Mouse (Mus musculus): ENCODE results near the gene Gjb5. TPM values are rescaled to one million over a fixed set of nuclear protein-coding genes. Genes with fewer than 3 reads are reported as not detected.

The Gjb5 gene
- 0.37 TPM for polyA plus RNA-seq (2012; fragmentation: generic; extraction: Trizol)
- long read RNA-seq, experiment 1, partial matches to known transcripts = 0 of 1 reads
- long read RNA-seq, experiment 1, other reads (novel, unspliced or antisense) = 1 of 1 reads
- long read RNA-seq, experiment 2, partial matches to known transcripts = 0 of 3 reads
- long read RNA-seq, experiment 2, other reads (novel, unspliced or antisense) = 0 of 3 reads

- no peaks in the 10 kb centered on the region for H3K79me2 ChIP-seq (ENCODE audit: control insufficient read depth, insufficient read depth)
- H3ac ChIP-seq (ENCODE audit: control insufficient read depth, insufficient read length, low read depth) = no peak within 1 kb of the TSS
- H3K79me3 ChIP-seq (ENCODE audit: low read depth) = no peaks in the 10 kb centered on the region
- no peak for TF ChIP-seq MAX (IDR thresholded peaks at IDR 0.05)
- no peak for TF ChIP-seq MYOG (IDR thresholded peaks at IDR 0.05; ENCODE audit: control insufficient read depth, extremely low read depth, insufficient read length)
- TF ChIP-seq CTCF (IDR thresholded peaks at IDR 0.05; ENCODE audit: control insufficient read depth, insufficient read depth, insufficient read length) = no peak
- TF ChIP-seq CEBPB (IDR thresholded peaks at IDR 0.05; ENCODE audit: low read depth) = no peak
- no peak for TF ChIP-seq MYOD1 (IDR thresholded peaks at IDR 0.05; ENCODE audit: control insufficient read depth, insufficient read length, low read depth)
- no peak for TF ChIP-seq FOSL1 (IDR thresholded peaks at IDR 0.05; ENCODE audit: insufficient read depth, low read length, poor library complexity, severe bottlenecking)
- TF ChIP-seq USF1 (IDR thresholded peaks at IDR 0.05; ENCODE audit: low read depth) = no peak
- H3K27me3 ChIP-seq (ENCODE audit: control insufficient read depth, insufficient read depth, insufficient read length) = no peaks in the 10 kb centered on the region
- no peak within 1 kb of the TSS for H3K4me3 ChIP-seq (ENCODE audit: insufficient read depth, poor library complexity, severe bottlenecking)
- H3K36me3 ChIP-seq (ENCODE audit: control insufficient read depth, insufficient read depth) = no peaks in the 10 kb centered on the region
Measured at GRCm38 (mm10) chr4:127358018-127358417, at the start of gene Gjb5. Gene Gjb5, minus strand, starts transcription at chr4:127358181.

DNA sequence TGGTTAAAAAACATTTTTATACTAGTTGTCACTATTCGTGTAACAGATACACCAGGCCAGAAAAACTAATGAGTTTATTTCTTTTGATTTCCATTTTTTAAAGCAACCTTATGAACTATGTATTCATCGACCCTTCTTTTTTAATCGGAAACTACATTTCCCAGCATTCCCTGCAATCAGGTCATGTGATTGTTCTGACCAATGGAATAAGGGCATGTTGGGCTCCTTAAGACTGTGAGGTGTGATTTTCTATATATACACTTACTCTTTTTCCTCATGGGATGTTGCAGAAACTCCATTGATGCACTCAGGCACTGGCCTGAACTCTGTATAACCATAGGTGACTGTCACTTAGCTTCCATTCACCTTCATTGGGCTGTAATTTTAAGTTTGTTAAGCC lies 44.6 kb upstream of the Gjb5 start:
- TF ChIP-seq CEBPB (IDR thresholded peaks at IDR 0.05; ENCODE audit: low read depth) (no peak), USF1 (IDR thresholded peaks at IDR 0.05; ENCODE audit: low read depth) (peak; percentile 77)
- no peak overlapping the region for H3K4me3 ChIP-seq (ENCODE audit: insufficient read depth, poor library complexity, severe bottlenecking)

GRCm38 (mm10) chr4:127402166-127402565 lies 44.2 kb upstream of the Gjb5 start:
- H3K4me3 ChIP-seq (ENCODE audit: insufficient read depth, poor library complexity, severe bottlenecking) = no peak overlapping the region
- no peaks in the 10 kb centered on the region for H3K36me3 ChIP-seq (ENCODE audit: control insufficient read depth, insufficient read depth)
- no peaks in the 10 kb centered on the region for H3K79me3 ChIP-seq (ENCODE audit: low read depth)
- no peak overlapping the region for H3ac ChIP-seq (ENCODE audit: control insufficient read depth, insufficient read length, low read depth)
- H3K79me2 ChIP-seq (ENCODE audit: control insufficient read depth, insufficient read depth) = no peaks in the 10 kb centered on the region
- no peaks in the 10 kb centered on the region for H3K27me3 ChIP-seq (ENCODE audit: control insufficient read depth, insufficient read depth, insufficient read length)
- TF ChIP-seq MAX (IDR thresholded peaks at IDR 0.05) (no peak), MYOD1 (IDR thresholded peaks at IDR 0.05; ENCODE audit: control insufficient read depth, insufficient read length, low read depth) (no peak), CEBPB (IDR thresholded peaks at IDR 0.05; ENCODE audit: low read depth) (no peak)

More for the DNA sequence above, 44.6 kb upstream of the Gjb5 start:
- no peaks in the 10 kb centered on the region for H3K36me3 ChIP-seq (ENCODE audit: control insufficient read depth, insufficient read depth)
- no peaks in the 10 kb centered on the region for H3K79me3 ChIP-seq (ENCODE audit: low read depth)
- H3ac ChIP-seq (ENCODE audit: control insufficient read depth, insufficient read length, low read depth) = no peak overlapping the region
- no peaks in the 10 kb centered on the region for H3K27me3 ChIP-seq (ENCODE audit: control insufficient read depth, insufficient read depth, insufficient read length)
- no peaks in the 10 kb centered on the region for H3K79me2 ChIP-seq (ENCODE audit: control insufficient read depth, insufficient read depth)

- no peak overlapping the region for H3ac ChIP-seq (ENCODE audit: control insufficient read depth, insufficient read length, low read depth)
Measured at GRCm38 (mm10) chr4:127400165-127401145, 42.5 kb upstream of the Gjb5 start.

GRCm38 (mm10) chr4:127395591-127395990 lies 37.6 kb upstream of the Gjb5 start:
- H3K79me2 ChIP-seq (ENCODE audit: control insufficient read depth, insufficient read depth) = no peaks in the 10 kb centered on the region
- no peak overlapping the region for H3ac ChIP-seq (ENCODE audit: control insufficient read depth, insufficient read length, low read depth)
- H3K4me3 ChIP-seq (ENCODE audit: insufficient read depth, poor library complexity, severe bottlenecking) = no peak overlapping the region
- H3K36me3 ChIP-seq (ENCODE audit: control insufficient read depth, insufficient read depth) = no peaks in the 10 kb centered on the region
- TF ChIP-seq USF1 (IDR thresholded peaks at IDR 0.05; ENCODE audit: low read depth) = no peak
- no peak for TF ChIP-seq MYOD1 (IDR thresholded peaks at IDR 0.05; ENCODE audit: control insufficient read depth, insufficient read length, low read depth)
- no peak for TF ChIP-seq MAX (IDR thresholded peaks at IDR 0.05)
- TF ChIP-seq CTCF (IDR thresholded peaks at IDR 0.05; ENCODE audit: control insufficient read depth, insufficient read depth, insufficient read length) = no peak
- no peak for TF ChIP-seq FOSL1 (IDR thresholded peaks at IDR 0.05; ENCODE audit: insufficient read depth, low read length, poor library complexity, severe bottlenecking)
- no peak for TF ChIP-seq MYOG (IDR thresholded peaks at IDR 0.05; ENCODE audit: control insufficient read depth, extremely low read depth, insufficient read length)
- no peak for TF ChIP-seq CEBPB (IDR thresholded peaks at IDR 0.05; ENCODE audit: low read depth)
- no peaks in the 10 kb centered on the region for H3K27me3 ChIP-seq (ENCODE audit: control insufficient read depth, insufficient read depth, insufficient read length)
- no peaks in the 10 kb centered on the region for H3K79me3 ChIP-seq (ENCODE audit: low read depth)

More at GRCm38 (mm10) chr4:127400165-127401145, 42.5 kb upstream of the Gjb5 start:
- Histone ChIP-seq H3K27me3 (ENCODE audit: control insufficient read depth, insufficient read depth, insufficient read length) (no peaks in the 10 kb centered on the region), H3K79me2 (ENCODE audit: control insufficient read depth, insufficient read depth) (no peaks in the 10 kb centered on the region), H3K36me3 (ENCODE audit: control insufficient read depth, insufficient read depth) (no peaks in the 10 kb centered on the region), H3K79me3 (ENCODE audit: low read depth) (no peaks in the 10 kb centered on the region), H3K4me3 (ENCODE audit: insufficient read depth, poor library complexity, severe bottlenecking) (no peak overlapping the region)
- TF ChIP-seq FOSL1 (IDR thresholded peaks at IDR 0.05; ENCODE audit: insufficient read depth, low read length, poor library complexity, severe bottlenecking) (no peak), CTCF (IDR thresholded peaks at IDR 0.05; ENCODE audit: control insufficient read depth, insufficient read depth, insufficient read length) (no peak), MAX (IDR thresholded peaks at IDR 0.05) (no peak), CEBPB (IDR thresholded peaks at IDR 0.05; ENCODE audit: low read depth) (no peak), USF1 (IDR thresholded peaks at IDR 0.05; ENCODE audit: low read depth) (no peak), MYOG (IDR thresholded peaks at IDR 0.05; ENCODE audit: control insufficient read depth, extremely low read depth, insufficient read length) (no peak), MYOD1 (IDR thresholded peaks at IDR 0.05; ENCODE audit: control insufficient read depth, insufficient read length, low read depth) (no peak)

Data from C2C12 (cell line).